Mouse (Mus musculus): ENCODE data around the gene Phf13.

Phf13 gene

DNA sequence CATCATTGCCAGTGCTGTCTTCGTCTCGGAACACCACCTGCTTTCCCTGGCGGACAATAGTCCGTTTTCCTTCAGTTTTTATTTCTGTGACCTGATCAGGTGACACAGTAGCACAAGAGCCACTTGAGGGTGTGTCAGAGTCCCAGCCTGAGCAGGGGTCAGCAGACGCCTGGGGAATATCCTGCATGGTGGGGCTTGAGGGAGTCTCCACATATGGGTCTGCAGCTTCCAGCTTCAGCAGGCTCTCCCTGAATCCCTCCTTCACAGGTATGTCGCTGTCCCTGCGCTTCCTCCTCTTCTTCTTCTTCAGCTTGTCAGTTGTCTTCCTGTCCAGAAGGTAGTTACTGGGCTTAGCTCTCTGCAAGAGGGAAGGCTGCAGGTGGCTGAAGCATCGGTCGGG lies 4.0 kb downstream of the Phf13 start:
- DNase-seq (ENCODE audit: low read depth, low spot score): no peak

DNA sequence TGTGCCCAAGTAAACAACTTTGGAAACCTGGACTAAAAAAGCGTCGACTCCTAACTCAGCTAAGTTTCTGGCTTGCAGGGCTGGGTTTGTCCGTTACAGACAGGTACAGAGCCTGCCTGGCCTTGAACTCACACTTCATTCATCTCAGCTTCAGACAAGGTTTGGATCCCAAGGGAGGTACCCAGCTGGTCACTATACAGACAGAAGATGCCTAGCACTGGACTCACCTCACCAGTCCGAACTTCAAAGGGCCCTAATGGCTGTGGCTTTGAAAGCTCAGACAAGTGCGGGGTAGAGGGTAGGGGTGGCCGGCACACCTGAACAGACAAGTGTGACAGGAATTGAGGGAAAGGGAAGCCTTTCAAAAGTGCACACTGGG lies 7.0 kb downstream of the Phf13 start:
- DNase-seq (ENCODE audit: low read depth, low spot score): no peak

DNA sequence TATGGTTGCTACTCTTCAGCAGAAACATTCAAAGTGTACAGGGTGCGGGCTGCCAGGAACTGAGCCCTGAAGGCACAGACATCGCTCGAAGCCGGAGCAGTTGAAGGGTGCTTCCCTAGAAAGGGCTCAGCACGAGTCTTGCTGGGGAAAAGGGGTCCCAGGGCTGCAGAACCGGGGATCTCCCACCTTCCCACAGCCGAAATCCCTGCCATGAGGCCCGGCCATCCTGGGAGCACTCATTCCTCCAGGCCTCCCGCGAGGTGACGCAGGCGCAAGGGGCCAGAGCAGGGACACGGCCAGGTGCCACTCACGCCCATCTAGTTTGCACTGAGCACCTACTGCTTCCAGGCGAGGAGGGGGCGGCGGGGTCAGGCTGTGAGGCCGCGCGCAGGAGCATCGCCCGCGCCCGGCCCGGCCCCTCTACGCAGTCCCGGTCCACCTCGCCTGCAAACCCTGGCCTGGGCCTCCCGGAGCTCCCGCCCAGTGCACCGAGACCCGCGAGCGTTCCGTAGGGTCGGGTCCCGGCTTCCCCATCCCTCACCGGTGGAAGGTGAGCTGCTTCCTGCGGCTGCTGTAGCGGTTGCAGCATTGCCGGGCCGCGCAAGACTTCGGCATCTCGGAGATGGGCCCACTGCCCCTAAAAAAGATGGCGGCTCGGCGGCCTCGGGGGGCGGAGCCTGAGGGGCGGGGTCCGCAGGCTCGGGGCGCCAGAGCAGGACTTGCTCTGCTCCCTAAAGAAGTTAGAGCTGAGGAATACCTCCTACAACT lies 7.5 kb downstream of the Phf13 start, which contains the start of gene Thap3:
Gene Thap3, minus strand, starts transcription at position 656 of the 768 bp plus-strand sequence.
- peak; percentile 83 for DNase-seq (ENCODE audit: low read depth, low spot score)

- DNase-seq (ENCODE audit: low read depth, low spot score): no peak
These were observed 8.1 kb downstream of the Phf13 start for GRCm38 (mm10) chr4:151988014-151988341.

GRCm38 (mm10) chr4:151986650-151987049 lies 9.4 kb downstream of the Phf13 start:
- peak; percentile 21 for DNase-seq (ENCODE audit: low read depth, low spot score)

DNA sequence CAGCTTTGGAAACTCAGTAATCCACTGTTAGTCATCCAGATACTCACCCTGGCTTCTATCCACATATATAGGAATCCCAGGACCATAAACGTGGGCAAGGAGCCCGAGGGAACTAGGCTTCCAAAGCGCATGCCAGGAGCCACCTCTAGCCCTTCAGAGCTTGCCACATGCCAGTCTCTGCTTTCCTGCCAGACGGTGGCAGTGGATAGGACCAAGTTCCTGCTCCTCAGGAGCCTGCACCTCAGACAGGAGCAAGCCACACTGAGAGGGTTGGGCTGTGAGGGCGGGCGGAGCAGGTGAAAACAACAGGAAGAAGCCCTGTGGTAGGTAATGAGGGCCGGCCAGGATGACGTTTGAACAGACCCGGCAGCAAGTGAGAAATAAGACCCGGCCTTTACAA lies 10.2 kb downstream of the Phf13 start:
- peak; percentile 32 for DNase-seq (ENCODE audit: low read depth, low spot score)

- DNase-seq (ENCODE audit: low read depth, low spot score): no peak
These were observed 12.5 kb downstream of the Phf13 start for GRCm38 (mm10) chr4:151983560-151983959.

GRCm38 (mm10) chr4:151983043-151983442 lies 13.0 kb downstream of the Phf13 start:
- DNase-seq (ENCODE audit: low read depth, low spot score): no peak

GRCm38 (mm10) chr4:151981363-151981762 lies 14.7 kb downstream of the Phf13 start:
- DNase-seq (ENCODE audit: low read depth, low spot score): peak; percentile 89

DNA sequence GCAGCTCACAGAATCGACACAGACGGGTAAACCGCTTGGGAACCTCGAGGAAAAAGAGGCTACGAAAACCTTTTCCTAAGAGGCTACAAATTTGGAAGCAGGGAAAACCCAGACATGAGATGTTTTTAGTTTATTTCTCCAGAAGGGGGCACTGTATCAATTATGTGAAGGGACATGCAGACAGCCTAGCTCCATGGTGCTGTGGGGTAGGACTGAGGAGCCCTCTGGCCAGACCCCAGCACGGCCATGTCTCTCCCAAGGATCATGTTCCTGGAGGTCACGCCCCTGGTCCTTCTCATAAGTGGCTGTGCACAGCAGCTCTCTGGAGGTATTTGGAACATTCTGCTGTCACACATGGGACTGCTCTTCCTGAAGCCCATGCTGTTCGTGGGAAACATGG lies 15.4 kb downstream of the Phf13 start:
- DNase-seq (ENCODE audit: low read depth, low spot score): no peak

GRCm38 (mm10) chr4:151977748-151978147 lies 18.3 kb downstream of the Phf13 start:
- peak; percentile 93 for DNase-seq (ENCODE audit: low read depth, low spot score)

DNA sequence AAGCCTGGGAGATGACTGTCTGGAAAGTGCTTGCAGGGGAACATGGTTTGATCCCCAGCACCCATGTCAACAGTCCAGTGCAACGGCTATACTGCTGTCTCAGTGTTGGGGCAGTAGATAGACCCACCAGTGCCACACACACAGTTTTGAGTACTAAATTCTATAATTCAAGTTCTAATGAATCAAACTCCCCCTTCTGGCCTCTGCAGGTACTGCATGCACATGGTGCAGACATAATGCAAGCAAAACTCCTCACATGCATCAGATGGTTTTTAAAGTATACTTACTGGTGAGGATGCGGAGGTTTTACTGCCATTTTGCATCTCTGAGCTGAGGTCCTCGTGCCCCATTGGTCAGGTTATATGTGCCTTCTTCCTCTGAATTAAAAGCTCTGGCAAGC lies 20.6 kb downstream of the Phf13 start:
- DNase-seq (ENCODE audit: low read depth, low spot score): peak; percentile 70

DNA sequence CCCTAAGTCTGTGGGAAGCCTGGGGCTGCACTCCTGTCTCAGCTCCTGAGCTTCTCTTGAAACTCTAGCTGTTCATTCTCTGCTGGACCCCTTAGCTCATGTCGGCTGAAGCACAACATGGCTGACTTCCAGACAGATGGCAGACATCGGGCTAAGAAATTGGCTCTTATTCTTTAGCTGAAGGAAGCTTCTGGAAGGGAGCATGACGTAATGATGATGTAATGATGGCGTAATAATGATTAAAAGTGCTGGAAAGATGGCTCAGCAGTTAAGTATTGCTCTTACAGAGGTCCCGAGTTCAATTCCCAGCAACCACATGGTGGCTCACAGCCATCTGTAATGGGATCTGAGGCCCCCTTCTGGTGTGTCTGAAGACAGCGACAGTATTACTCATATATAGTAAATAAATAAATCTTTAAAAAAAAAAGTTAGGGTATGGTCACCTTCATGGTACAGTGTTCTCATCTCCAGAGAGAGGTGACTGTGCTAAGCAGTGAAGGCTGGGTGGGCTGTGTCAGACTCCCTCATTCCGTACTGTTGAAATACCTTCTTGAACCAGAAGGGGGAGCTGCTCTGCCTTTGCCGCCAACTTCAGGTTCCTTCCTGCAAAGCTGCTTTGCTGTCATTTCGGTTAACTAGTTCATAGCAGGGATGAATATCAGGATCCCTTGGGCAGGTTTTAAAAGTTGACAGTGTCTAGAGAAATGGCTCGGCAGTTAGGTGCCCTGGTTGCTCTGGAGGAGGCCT lies 23.7 kb downstream of the Phf13 start:
- DNase-seq (ENCODE audit: low read depth, low spot score): peak; percentile 81

- no peak for DNase-seq (ENCODE audit: low read depth, low spot score)
These were observed 27.7 kb downstream of the Phf13 start for GRCm38 (mm10) chr4:151968204-151968921.

DNA sequence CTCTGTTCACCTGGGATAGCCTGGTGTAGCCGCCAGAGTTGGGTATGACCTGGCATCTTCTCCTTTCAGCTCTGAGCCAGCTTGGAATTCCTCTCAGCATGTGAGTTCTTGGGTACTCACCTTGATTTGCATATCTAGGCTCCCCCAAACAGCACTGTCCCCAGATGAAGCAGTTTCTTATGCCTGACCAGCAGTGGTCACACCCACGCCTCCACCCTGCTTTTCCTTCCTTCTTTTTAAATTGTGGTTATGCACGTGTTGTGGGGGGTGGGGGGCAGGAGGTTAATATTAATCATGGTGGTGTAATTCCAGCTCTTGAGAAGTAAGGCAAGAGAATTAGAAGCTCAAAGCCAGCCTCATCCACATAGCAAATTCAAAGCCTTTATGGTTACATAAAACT lies 33.2 kb downstream of the Phf13 start:
- no peak for DNase-seq (ENCODE audit: low read depth, low spot score)

DNA sequence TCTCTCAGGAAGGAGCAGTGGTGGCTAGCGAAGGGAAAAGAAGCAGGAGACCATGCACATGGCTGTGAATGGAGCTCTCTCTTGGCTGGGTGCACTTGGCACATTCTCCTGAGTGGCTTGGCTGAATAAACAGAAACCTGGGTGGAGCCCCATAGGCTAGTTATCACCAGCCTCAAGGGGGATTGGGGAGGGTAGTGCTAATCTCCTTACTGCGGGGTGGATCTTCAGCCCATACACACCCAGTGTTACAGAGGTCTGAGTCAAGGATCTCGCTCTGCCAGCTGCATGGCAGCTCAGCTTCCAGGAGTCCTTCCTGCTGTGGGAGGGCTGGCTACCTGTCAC lies 35.6 kb downstream of the Phf13 start:
- no peak for DNase-seq (ENCODE audit: low read depth, low spot score)

GRCm38 (mm10) chr4:151959849-151960512 lies 36.1 kb downstream of the Phf13 start:
- DNase-seq (ENCODE audit: low read depth, low spot score): no peak

GRCm38 (mm10) chr4:151957584-151958315 lies 38.3 kb downstream of the Phf13 start:
- no peak for DNase-seq (ENCODE audit: low read depth, low spot score)

GRCm38 (mm10) chr4:151955791-151956190 lies 40.3 kb downstream of the Phf13 start:
- no peak for DNase-seq (ENCODE audit: low read depth, low spot score)

GRCm38 (mm10) chr4:151953209-151953608 lies 42.8 kb downstream of the Phf13 start:
- DNase-seq (ENCODE audit: low read depth, low spot score): no peak
